Mouse (Mus musculus) embryonic facial prominence, embryonic 15.5 days (tissue): ENCODE results near the gene Mfrp. TPM values are rescaled to one million over a fixed set of nuclear protein-coding genes. Genes with fewer than 3 reads are reported as not detected.

Experiments used
- ATAC-seq: fragments of 200-750 bp; cut with Nextera tagmentation; 2 replicates; pipeline ENCODE4 v1.8.0; 2017; ENCODE audit warnings: low read depth, moderate TSS enrichment; ENCODE audit not compliant: insufficient number of reproducible peaks, low FRiP score, low TSS enrichment
- H3K27ac ChIP-seq: fragments of 300-500 bp; sonication (generic); replicated peaks from 2 replicates; pipeline ENCODE4 v1.5.1; 2015; ENCODE audit warnings: mild to moderate bottlenecking, inconsistent platforms
- H3K27me3 ChIP-seq: fragments of 300-500 bp; sonication (generic); 2 replicates; pipeline ENCODE4 v1.6.1; 2015; ENCODE audit warnings: inconsistent platforms
- H3K36me3 ChIP-seq: fragments of 300-500 bp; sonication (generic); 2 replicates; pipeline ENCODE4 v1.6.1; 2015; ENCODE audit warnings: mild to moderate bottlenecking, inconsistent platforms
- H3K4me1 ChIP-seq: fragments of 300-500 bp; sonication (generic); 2 replicates; pipeline ENCODE4 v1.6.1; 2015; ENCODE audit warnings: inconsistent platforms
- H3K4me2 ChIP-seq: fragments of 300-500 bp; sonication (generic); replicated peaks from 2 replicates; pipeline ENCODE4 v1.6.1; 2015; ENCODE audit warnings: mild to moderate bottlenecking, inconsistent platforms
- H3K4me3 ChIP-seq: fragments of 300-500 bp; sonication (generic); replicated peaks from 2 replicates; pipeline ENCODE4 v1.5.1; 2015; ENCODE audit warnings: mild to moderate bottlenecking, inconsistent platforms
- H3K9ac ChIP-seq: fragments of 300-500 bp; sonication (generic); 2 replicates; pipeline ENCODE4 v1.6.1; 2015; ENCODE audit warnings: inconsistent platforms
- H3K9me3 ChIP-seq: fragments of 300-500 bp; sonication (generic); replicated peaks from 2 replicates; pipeline ENCODE4 v1.6.1; 2016; ENCODE audit warnings: inconsistent platforms
- WGBS: fragments of 180-500 bp; shearing (Covaris S2); methylation state at CpG from one replicate; pipeline ENCODE4 v1.1.7; 2015; 5-methylcytosine and 5-hydroxymethylcytosine counted together
- polyA plus RNA-seq: library from polyadenylated mRNA; unstranded; fragments of >200 nt; fragmentation: Nextera tagmentation; extraction: Ambion mirVana; gene quantifications from 2 replicates; pipeline ENCODE4 v1.2.1, GENCODE M21; 2015

Gene Mfrp
- polyA plus RNA-seq, 1 experiment from 2014 or later: 0.20 TPM

DNA sequence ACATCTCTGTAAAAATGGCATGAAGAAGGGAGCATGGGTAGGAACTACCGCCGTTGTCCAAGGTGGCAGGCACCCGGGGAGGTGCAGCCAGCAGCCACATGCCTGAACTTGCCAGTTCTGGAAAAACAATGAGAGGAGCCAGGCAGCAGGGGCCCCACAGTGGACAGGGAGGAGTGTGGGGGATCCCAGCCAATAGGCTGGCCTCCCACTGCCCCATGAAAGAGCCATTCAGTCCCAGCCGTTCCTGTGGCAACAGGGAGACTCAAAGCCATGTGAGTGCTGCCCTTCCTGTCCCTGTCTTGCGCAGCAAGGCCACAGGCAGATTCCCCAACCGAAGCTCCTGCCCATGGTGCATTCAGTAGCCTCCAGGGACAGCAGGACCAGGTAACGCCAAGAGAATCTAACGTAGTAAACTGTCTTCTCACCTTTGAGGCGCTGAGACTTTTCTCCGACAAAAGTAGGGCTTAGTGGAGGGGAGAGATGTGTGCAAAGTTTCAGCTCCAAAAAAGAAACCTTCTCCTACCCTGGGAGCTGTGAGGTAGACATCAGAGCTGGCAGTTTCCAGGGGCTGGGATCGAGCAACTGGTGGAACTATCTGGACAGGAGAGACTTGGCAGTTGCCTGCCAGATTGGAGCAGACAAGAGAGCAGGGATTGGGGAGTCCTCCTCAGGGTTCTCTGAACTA is 29.5 kb upstream of the Mfrp start:
- H3K27ac ChIP-seq: no peak overlapping the region
- H3K36me3 ChIP-seq: no peaks in the 10 kb centered on the region
- H3K27me3 ChIP-seq: no peaks in the 10 kb centered on the region
- WGBS: 30% methylated on average over 11 of the region's 11 CpGs
- H3K9ac ChIP-seq: no peak overlapping the region
- no peak overlapping the region; the same call in 1 of the 2 replicates for H3K4me2 ChIP-seq
- H3K4me3 ChIP-seq: no peak overlapping the region
- peaks cover 39% of the 10 kb centered on the region for H3K4me1 ChIP-seq
- no peak for ATAC-seq
- no peaks in the 10 kb centered on the region for H3K9me3 ChIP-seq

DNA sequence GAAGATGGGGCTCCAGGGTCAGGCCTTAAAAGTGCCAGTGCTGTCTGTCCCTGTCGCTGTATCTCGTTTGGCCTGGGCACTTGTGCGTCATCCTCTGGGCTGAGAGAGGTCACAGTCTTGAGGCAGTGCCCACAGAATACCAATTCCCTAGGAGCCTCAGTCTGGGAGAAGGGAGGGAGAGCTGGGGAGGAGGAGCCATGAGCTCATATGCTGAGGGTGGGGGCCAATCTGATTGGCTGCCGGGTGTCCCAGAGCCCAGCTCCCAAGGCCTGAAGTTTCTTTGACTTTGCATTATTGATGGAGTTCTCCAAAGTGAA is 29.0 kb upstream of the Mfrp start:
- Histone ChIP-seq H3K36me3 (no peaks in the 10 kb centered on the region), H3K4me3 (no peak overlapping the region), H3K27ac (no peak overlapping the region), H3K9ac (no peak overlapping the region), H3K9me3 (no peaks in the 10 kb centered on the region), H3K27me3 (no peaks in the 10 kb centered on the region), H3K4me2 (no peak overlapping the region), H3K4me1 (peaks cover 34% of the 10 kb centered on the region)
- WGBS: 37% methylated on average over 4 of the region's 4 CpGs
- no peak for ATAC-seq

DNA sequence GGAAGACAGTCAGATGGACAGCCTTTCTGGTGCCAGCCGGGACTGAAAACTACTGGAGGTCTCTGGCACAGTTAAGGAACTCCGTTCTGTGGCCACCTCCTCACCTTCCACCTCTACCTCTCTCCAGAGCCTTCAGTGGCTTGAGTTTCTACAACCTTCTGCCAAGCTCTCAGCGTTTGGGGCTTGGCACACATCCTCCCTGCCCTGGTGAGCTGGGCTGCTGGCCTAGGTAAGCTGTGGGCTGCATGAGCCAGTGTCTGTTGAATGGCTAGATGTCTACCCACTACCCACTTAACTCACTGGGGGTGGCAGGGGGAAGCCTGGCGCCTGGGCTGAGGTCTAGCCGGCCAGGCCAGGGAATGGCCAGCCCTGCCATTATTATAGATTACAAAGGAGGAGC is 28.4 kb upstream of the Mfrp start:
- WGBS: 69% methylated on average over 5 of the region's 5 CpGs
- Histone ChIP-seq H3K36me3 (no peaks in the 10 kb centered on the region), H3K4me2 (no peak overlapping the region), H3K27me3 (no peaks in the 10 kb centered on the region), H3K4me1 (peaks cover 32% of the 10 kb centered on the region), H3K4me3 (no peak overlapping the region), H3K9me3 (no peaks in the 10 kb centered on the region), H3K9ac (no peak overlapping the region), H3K27ac (no peak overlapping the region)
- ATAC-seq: no peak

DNA sequence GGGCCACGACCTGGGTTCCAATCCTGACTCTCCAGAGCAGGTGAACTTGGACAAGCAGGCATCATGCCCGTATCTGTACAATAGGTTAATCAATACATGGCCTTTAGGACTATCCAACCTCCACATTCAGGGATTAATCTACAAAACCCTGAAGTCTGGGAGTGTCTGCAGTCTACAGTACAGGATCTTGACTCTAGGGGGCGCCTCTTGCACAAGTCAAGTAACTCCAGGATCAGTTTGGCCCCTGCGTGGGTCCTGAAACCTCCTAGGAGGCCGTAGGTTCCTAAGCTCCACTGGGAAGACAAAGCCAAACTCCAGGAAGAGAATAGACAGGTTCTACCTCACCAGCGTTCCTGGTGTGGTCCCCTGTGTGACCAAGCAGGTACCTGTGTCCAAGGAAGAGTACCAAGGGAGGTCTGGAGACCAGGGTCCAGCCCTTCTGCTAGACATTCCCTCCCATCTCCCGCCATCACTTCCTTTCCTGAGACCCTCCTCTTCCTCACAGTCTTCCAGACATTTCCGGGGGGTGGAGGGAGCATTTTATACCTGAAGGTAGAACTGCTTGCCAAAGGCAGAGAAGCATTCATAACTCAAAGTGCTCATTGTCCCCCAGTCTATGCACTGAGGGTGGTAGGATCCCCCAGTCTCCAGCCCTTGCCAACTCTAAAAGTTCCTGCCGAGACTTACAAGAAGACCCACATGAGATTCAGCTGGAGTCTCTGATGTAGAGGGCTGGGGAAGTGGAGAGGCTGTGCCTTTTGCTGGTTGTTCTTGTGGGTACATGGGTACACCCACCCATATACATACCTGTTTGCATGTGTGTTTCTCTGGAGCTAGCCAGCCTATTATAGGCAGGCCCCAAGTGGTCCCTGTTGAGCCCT is 26.9 kb upstream of the Mfrp start:
- H3K4me3 ChIP-seq: no peak overlapping the region
- H3K4me1 ChIP-seq: peaks cover 41% of the 10 kb centered on the region
- no peak overlapping the region for H3K27ac ChIP-seq
- no peak overlapping the region for H3K9ac ChIP-seq
- H3K27me3 ChIP-seq: no peaks in the 10 kb centered on the region
- H3K9me3 ChIP-seq: no peaks in the 10 kb centered on the region
- 64% methylated on average over 9 of the region's 9 CpGs for WGBS
- ATAC-seq: no peak
- no peak overlapping the region for H3K4me2 ChIP-seq
- H3K36me3 ChIP-seq: no peaks in the 10 kb centered on the region

DNA sequence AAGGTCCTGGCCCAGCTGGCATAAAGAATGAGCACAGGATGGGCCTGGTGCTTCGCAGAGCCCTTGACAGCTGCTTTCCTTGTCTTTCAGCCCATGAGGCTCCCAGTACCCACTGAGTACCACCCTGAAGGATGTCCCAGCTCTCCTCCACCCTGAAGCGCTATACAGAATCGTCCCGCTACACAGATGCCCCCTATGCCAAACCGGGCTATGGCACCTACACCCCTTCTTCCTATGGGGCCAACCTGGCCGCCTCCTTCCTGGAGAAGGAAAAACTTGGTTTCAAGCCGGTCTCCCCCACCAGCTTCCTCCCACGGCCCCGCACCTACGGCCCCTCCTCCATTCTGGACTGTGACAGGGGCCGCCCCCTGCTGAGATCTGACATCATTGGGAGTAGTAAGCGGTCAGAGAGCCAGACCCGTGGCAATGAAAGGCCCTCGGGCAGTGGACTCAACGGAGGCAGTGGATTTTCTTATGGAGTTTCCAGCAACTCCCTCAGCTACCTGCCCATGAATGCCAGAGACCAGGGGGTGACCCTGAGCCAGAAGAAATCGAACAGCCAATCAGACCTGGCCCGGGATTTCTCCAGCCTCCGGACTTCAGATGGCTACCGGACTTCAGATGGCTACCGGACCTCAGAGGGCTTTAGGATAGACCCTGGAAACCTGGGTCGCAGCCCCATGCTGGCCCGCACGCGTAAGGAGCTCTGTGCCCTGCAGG is 26.1 kb upstream of the Mfrp start:
- no peak for ATAC-seq
- H3K4me3 ChIP-seq: no peak overlapping the region
- H3K27ac ChIP-seq: no peak overlapping the region
- no peaks in the 10 kb centered on the region for H3K9me3 ChIP-seq
- 76% methylated on average over 24 of the region's 24 CpGs for WGBS
- H3K4me1 ChIP-seq: peaks cover 45% of the 10 kb centered on the region
- H3K9ac ChIP-seq: no peak overlapping the region
- H3K4me2 ChIP-seq: no peak overlapping the region
- H3K27me3 ChIP-seq: no peaks in the 10 kb centered on the region
- no peaks in the 10 kb centered on the region for H3K36me3 ChIP-seq

DNA sequence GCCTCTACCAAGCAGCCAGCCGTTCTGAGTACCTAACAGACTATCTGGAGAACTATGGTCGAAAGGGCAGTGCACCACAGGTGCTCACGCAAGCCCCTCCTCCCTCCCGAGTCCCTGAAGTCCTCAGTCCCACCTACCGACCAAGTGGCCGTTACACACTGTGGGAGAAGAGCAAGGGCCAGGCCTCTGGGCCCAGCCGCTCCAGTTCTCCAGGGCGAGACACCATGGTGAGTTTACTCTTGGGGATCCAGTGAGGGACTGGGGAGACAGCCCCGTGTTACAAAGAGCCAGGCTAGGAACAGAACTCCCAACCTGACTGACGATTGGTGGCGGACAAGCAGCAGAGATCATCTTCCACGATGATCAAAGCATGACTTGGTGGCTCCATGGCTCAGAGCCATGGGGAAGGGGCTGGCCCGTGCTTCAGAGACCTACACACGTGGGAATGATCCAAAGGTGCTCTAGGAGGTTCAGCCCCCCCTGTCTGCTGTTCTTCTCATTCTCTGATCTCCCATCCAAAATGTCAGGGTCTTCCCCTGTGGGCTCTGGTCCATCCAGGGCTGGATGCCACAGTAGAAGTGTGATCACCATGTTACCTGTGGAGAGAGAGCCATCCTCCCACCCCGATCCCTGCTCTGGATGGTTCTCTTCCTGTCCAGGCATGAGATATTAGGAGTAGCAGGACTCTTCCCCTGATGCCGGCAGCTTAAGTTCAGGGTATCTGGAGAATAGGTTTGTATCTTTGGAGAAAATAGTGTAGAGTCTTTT is 25.3 kb upstream of the Mfrp start:
- 62% methylated on average over 16 of the region's 16 CpGs for WGBS
- no peak for ATAC-seq
- Histone ChIP-seq H3K36me3 (no peaks in the 10 kb centered on the region), H3K9ac (no peak overlapping the region), H3K9me3 (no peaks in the 10 kb centered on the region), H3K27me3 (no peaks in the 10 kb centered on the region), H3K4me1 (peaks cover 46% of the 10 kb centered on the region), H3K4me3 (no peak overlapping the region), H3K4me2 (no peak overlapping the region), H3K27ac (no peak overlapping the region)

DNA sequence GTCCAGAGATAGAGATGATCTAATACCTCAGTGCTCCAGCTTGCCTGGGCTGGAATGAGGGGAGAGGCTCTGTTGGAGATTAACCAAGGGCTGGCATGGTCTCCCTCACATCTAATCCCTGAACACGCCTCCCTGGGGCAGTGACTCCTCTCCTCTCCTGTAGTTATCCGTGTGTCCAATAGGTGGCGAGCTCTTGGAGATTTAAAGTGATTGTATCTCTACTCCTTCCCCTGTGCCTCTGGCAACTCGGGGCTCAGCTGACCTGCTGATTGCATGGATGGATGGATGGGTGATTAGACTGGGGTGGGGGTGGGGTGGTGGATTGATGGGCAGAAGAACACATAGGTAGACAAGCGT is 24.8 kb upstream of the Mfrp start:
- peaks cover 48% of the 10 kb centered on the region for H3K4me1 ChIP-seq

DNA sequence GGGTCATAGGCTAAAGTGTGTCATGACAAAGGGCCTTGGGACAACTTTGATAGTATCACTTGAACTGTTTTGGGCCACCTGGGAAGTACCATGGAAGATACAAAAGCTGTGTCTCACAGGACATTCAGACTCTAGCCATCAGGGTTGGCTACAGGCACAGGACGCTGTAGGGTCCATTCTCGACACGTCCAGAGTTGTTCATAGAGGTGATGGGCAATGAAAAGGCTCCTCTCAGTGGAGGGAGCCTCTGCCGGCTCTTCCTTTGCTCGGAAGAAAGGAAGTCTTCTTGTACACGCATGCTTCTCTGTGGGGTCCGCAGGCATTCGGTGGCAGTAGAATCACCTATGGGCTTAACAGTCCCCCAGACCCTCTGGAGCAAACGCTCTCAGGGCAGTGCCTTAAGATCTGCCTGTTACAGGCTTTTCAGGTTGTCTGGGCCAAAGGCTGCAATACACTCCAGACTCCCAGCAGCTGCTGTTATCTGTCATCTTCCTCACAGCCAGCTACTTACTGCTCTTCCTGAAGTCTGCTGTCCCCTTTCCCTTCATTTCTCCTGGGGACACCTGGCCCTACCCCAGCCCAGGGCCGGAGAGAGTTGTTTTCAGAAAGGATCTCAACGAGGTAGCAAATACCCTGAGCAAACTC is 24.1 kb upstream of the Mfrp start:
- peaks cover 42% of the 10 kb centered on the region for H3K4me1 ChIP-seq
- H3K27ac ChIP-seq: no peak overlapping the region
- H3K4me3 ChIP-seq: no peak overlapping the region
- no peaks in the 10 kb centered on the region for H3K36me3 ChIP-seq
- H3K4me2 ChIP-seq: no peak overlapping the region
- H3K9ac ChIP-seq: no peak overlapping the region
- no peaks in the 10 kb centered on the region for H3K9me3 ChIP-seq
- ATAC-seq: no peak
- 78% methylated on average over 11 of the region's 11 CpGs for WGBS
- no peaks in the 10 kb centered on the region for H3K27me3 ChIP-seq

More for the DNA sequence above, 24.8 kb upstream of the Mfrp start:
- Histone ChIP-seq H3K4me2 (no peak overlapping the region), H3K9me3 (no peaks in the 10 kb centered on the region), H3K4me3 (no peak overlapping the region), H3K27ac (no peak overlapping the region), H3K36me3 (no peaks in the 10 kb centered on the region), H3K9ac (no peak overlapping the region), H3K27me3 (no peaks in the 10 kb centered on the region)
- ATAC-seq: no peak
- 17% methylated on average over 5 of the region's 5 CpGs for WGBS

DNA sequence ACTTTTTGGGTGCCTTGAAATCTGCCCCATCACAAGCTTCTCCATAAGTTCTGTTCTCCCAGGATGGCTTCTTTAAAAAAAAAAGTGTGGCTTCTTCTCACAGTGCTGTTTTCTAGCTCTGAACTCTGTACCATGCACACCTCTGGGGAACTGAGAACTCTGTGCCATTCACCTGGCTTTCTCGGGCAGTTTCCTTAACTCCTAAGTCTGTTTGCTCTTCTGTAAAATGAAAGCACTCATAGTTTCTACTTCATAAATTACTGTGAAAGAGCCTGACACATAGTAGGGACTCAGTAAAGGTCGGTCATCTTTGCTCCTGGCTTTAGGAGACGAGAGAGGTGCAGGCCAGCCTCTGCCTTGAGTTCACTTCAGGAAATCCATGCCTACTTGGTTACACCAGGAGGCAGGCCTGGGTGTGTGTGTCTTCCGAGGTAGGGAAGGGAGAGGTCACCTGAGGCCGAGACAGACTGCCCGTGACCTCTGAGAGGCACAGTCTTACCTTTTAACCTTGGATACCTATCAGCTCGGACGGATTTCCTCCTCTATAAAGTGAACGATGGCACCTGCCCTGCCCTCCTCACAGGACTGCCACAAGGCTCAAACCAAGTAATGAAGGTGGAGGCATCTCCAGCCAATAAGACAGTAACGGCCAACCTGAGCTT is 23.3 kb upstream of the Mfrp start:
- Histone ChIP-seq H3K9me3 (no peaks in the 10 kb centered on the region), H3K9ac (no peak overlapping the region), H3K27me3 (no peaks in the 10 kb centered on the region), H3K4me1 (peaks cover 39% of the 10 kb centered on the region), H3K4me2 (no peak overlapping the region), H3K27ac (no peak overlapping the region), H3K36me3 (no peaks in the 10 kb centered on the region), H3K4me3 (no peak overlapping the region)
- WGBS: 78% methylated on average over 10 of the region's 10 CpGs
- ATAC-seq: no peak

DNA sequence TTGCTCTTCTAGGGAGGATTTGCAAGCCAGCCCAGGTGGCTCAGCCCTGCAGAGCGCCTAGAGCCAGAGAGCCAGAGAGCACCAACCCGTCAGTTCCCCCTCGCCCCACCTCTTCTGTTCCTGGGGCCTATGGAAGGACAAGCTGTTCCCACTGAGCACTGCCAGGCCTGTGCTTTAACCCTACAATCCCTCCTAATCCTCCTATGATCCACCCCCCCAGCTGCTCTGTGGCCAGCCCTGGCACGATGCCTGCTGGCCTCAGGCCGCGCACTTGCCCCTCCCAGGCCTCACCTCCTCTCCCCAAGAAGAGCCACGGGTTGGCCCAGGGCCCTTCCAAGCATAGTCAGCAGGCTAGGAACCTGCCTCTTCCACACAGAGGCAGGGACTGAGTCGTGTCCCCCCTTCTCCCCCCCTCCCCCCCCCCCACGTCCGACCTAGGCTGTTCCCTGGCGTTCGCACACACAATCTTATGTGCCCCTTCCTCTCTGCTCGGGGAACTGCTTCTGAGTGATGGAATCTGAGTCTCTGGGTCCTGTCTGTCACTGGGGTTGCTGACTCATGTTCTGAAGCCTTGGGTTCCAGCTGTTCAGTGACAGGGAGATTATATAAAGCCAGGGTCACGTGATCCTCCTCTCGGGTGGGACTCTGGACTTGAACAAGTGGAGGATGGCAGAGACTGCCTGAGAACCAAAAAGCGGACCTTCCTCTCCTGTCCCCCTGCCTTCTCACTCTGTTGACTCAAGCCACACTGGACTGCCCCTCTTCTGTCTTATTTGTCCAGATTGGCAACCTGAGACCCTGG is 22.4 kb upstream of the Mfrp start:
- peak; percentile 66 for ATAC-seq
- Histone ChIP-seq H3K4me3 (no peak overlapping the region), H3K9me3 (no peaks in the 10 kb centered on the region), H3K4me1 (peaks cover 47% of the 10 kb centered on the region), H3K4me2 (no peak overlapping the region), H3K27ac (0 out of 2 replicates have a peak overlapping the region, but pooled peaks have one; percentile 17), H3K36me3 (no peaks in the 10 kb centered on the region), H3K27me3 (no peaks in the 10 kb centered on the region), H3K9ac (no peak overlapping the region)
- WGBS: 27% methylated on average over 16 of the region's 16 CpGs
